Mouse (Mus musculus): ENCODE data around the gene Olfr1115. TPM values are rescaled to one million over a fixed set of nuclear protein-coding genes. Genes with fewer than 3 reads are reported as not detected.
"Not testable (repeated sequence)": the region's sequence is repeated elsewhere in the genome, so short reads cannot be mapped to it uniquely, and the experiment has no call there.

The Olfr1115 gene
- total RNA-seq (2021), result not detected

- DNase-seq (ENCODE audit: low spot score), result no peak
- intact Hi-C loops (cut with DNase I), result no loop called here
These were observed at the start of gene Olfr1115 for GRCm38 (mm10) chr2:87247713-87248112. Olfr1115 (plus strand) TSS chr2:87248013.

GRCm38 (mm10) chr2:87208670-87209069, 39.1 kb upstream of the Olfr1115 start, which contains the start of gene Olfr1113:
Olfr1113 (plus strand) TSS chr2:87208970.
- intact Hi-C loops (cut with DNase I), result no loop called here
- no peak for DNase-seq (ENCODE audit: low spot score)

GRCm38 (mm10) chr2:87267234-87267633, 19.4 kb downstream of the Olfr1115 start, which contains the start of gene Olfr1116:
Olfr1116 (plus strand) TSS chr2:87267534.
- intact Hi-C loops (cut with DNase I), result no loop called here
- DNase-seq (ENCODE audit: low spot score), result no peak

- intact Hi-C loops (cut with DNase I); DNase-seq (ENCODE audit: low spot score): not testable (repeated sequence)
These were observed 46.2 kb downstream of the Olfr1115 start for GRCm38 (mm10) chr2:87293977-87294376.

Small RNA genes lying within 50 kb of the gene (microRNA-seq; reads per million reads assigned to microRNA genes)
- not detected for gene Gm27438

Other genes starting within 250 kb of the Olfr1115 start
- not detected for gene Olfr1102, start 249.6 kb upstream of the Olfr1115 start, total RNA-seq (2021)
- gene Olfr1104, start 220.9 kb upstream of the Olfr1115 start, total RNA-seq (2021), result not detected
- gene Olfr1105, start 211.5 kb upstream of the Olfr1115 start, total RNA-seq (2021), result not detected
- gene Olfr1106, start 195.7 kb upstream of the Olfr1115 start, total RNA-seq (2021), result not detected
- not detected for gene Olfr1107, start 172.2 kb upstream of the Olfr1115 start, total RNA-seq (2021)
- not detected for gene Olfr1109, start 152.0 kb upstream of the Olfr1115 start, total RNA-seq (2021)
- not detected for gene Olfr259, start 133.4 kb upstream of the Olfr1115 start, total RNA-seq (2021)
- not detected for gene Olfr1110, start 107.7 kb upstream of the Olfr1115 start, total RNA-seq (2021)
- gene Olfr1111, start 95.4 kb upstream of the Olfr1115 start, total RNA-seq (2021), result not detected
- not detected for gene Olfr1112, start 60.2 kb upstream of the Olfr1115 start, total RNA-seq (2021)
- gene Olfr1113, start 39.0 kb upstream of the Olfr1115 start, total RNA-seq (2021), result not detected
- not detected for gene Olfr1116, start 19.5 kb downstream of the Olfr1115 start, total RNA-seq (2021)
- gene Olfr1118, start 59.6 kb downstream of the Olfr1115 start, total RNA-seq (2021), result not detected
- not detected for gene Olfr1120, start 106.8 kb downstream of the Olfr1115 start, total RNA-seq (2021)
- not detected for gene Olfr1121, start 121.9 kb downstream of the Olfr1115 start, total RNA-seq (2021)
- under 1 TPM in 1 of 2 experiments, not detected in 1; 0.05 TPM for gene Olfr1122, start 137.8 kb downstream of the Olfr1115 start, total RNA-seq (2021)
- not detected for gene Olfr1123, start 168.6 kb downstream of the Olfr1115 start, total RNA-seq (2021)
- not detected for gene Olfr1124, start 182.3 kb downstream of the Olfr1115 start, total RNA-seq (2021)
- not detected for gene Olfr1126, start 205.9 kb downstream of the Olfr1115 start, total RNA-seq (2021)
- not detected for gene Pramel7, start 249.1 kb downstream of the Olfr1115 start, total RNA-seq (2021)

Data from heart, postnatal 25 days (tissue).